Mouse (Mus musculus) A20 (cell line): ENCODE results near the gene Zfp109.

Experiments used
- DNase-seq: peaks from one replicate; pipeline ENCODE4 v3.0.0-alpha.2; 2011; ENCODE audit warnings: low read depth, low spot score

Gene Zfp109

DNA sequence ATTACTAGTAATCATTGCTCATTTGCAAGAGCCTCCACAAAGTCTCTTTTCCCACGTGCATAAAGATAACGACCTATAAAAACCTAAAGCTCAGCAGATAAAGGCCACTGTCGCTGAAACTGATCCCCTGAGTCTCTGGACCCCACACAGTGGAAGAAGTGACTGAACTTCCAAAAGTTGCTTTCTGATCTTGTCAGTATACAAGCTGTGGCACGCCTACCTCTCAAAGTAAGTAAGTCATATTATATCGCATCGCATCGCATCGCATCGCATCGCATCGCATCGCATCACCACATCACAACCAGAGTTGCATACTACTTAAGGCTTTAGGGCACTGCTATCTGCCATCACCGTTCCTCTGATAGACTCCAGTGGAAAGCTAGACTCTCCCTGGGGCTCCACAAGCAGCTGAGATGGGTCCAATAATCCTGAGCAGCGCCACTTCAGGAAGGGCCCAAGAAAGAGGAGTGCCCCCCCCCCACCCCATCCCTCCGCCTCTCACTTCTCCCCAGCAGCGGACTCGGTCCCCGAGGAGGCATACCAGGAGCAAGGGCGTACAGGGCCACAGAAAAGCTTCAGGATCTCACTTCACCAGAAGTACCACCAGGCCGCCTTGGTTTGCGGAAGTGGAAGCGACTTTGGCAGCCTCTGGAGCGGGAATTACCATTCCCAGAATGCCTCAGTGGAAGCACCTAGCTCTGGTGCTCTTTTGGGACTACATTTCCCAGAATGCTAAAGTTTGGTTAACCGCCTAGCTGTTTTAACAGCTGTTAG lies 29.7 kb downstream of the Zfp109 start:
- no peak for DNase-seq

DNA sequence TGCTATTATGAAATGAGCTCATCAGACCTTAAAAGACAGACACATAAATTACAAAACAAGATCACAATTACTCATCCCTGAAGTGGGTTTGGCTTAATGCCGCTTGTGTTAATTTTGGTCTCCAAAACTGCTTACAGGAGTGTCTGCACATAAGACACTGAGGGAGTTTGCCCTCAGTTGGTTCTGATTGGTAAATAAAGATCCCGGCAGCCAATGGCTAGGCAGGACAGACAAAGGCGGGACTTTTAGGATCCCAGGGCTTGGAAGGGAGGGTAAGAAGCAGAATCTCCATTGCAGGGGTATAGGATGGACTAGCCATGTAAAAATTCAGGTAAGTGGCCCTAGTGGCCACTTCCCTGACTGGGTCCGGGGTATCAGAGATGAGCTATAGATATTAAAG lies 40.4 kb downstream of the Zfp109 start:
- DNase-seq = no peak

- DNase-seq = no peak
Measured at GRCm38 (mm10) chr7:24193157-24193556, 44.2 kb downstream of the Zfp109 start.

- DNase-seq = no peak
Measured at GRCm38 (mm10) chr7:24191361-24191760, 46.0 kb downstream of the Zfp109 start.

DNA sequence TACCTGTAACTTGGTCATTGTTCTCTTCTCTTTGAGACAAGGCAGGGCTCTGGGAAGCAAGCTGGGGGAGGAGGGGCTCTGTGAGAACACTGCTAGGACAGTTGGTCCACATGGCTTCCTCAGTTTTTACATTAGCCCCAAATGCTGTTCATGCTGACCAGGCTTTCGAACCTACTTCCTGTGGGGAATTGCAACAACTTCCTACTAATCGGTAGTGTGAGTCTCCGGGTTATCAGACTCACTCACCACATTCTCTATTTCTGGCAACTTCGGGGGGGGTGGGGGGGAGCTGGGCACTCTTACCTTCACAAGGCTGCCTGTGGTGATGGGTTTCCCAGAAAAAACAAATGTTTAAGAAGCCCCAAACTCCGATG lies 47.8 kb downstream of the Zfp109 start:
- DNase-seq = no peak

GRCm38 (mm10) chr7:24188901-24189570 lies 48.3 kb downstream of the Zfp109 start:
- no peak for DNase-seq

DNA sequence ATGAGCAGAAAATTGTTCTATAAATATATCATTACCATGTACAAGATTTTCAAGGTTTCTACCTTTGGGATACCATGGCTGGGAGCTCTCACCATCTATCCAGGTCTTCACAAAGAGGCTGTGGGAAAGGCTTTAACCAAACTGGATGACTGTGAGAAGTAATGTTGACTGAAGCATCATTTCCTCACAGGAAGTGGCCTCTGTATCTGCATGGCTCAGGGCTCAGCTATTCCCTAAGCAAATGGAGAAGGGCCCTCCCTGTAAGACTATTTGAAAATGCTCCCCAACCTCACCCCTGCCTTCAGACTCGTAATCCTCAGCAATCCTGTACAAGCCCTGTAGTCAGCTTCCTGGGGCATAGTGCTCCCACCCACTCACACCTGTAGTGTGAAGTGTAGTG lies 49.7 kb downstream of the Zfp109 start:
- DNase-seq = no peak
